Mouse (Mus musculus): ENCODE results near the gene Brd3.
A peak's percentile ranks its signal among the peaks of the same experiment; 100 is the strongest.
"Not testable (repeated sequence)": the region's sequence is repeated elsewhere in the genome, so short reads cannot be mapped to it uniquely, and the experiment has no call there.

The Brd3 gene

GRCm38 (mm10) chr2:27507562-27507961 lies at the start of gene Brd3:
Gene Brd3, minus strand, starts transcription at chr2:27507662.
- no peak for DNase-seq (ENCODE audit: low read depth, low spot score)

- DNase-seq (ENCODE audit: low read depth, low spot score), result no peak
Measured at GRCm38 (mm10) chr2:27556921-27557320, 49.5 kb upstream of the Brd3 start.

GRCm38 (mm10) chr2:27554308-27554707 lies 46.8 kb upstream of the Brd3 start:
- no peak for DNase-seq (ENCODE audit: low read depth, low spot score)

GRCm38 (mm10) chr2:27552620-27553287 lies 45.3 kb upstream of the Brd3 start:
- peak; percentile 38 for DNase-seq (ENCODE audit: low read depth, low spot score)

- no peak for DNase-seq (ENCODE audit: low read depth, low spot score)
Measured at GRCm38 (mm10) chr2:27548664-27549369, 41.4 kb upstream of the Brd3 start.

- DNase-seq (ENCODE audit: low read depth, low spot score), result no peak
Measured at GRCm38 (mm10) chr2:27547986-27548385, 40.5 kb upstream of the Brd3 start.

- DNase-seq (ENCODE audit: low read depth, low spot score), result no peak
Measured at GRCm38 (mm10) chr2:27547326-27547725, 39.9 kb upstream of the Brd3 start.

- DNase-seq (ENCODE audit: low read depth, low spot score), result not testable (repeated sequence)
Measured at GRCm38 (mm10) chr2:27546041-27546440, 38.6 kb upstream of the Brd3 start.

GRCm38 (mm10) chr2:27545517-27545916 lies 38.1 kb upstream of the Brd3 start:
- DNase-seq (ENCODE audit: low read depth, low spot score), result not testable (repeated sequence)

GRCm38 (mm10) chr2:27544613-27545012 lies 37.2 kb upstream of the Brd3 start:
- no peak for DNase-seq (ENCODE audit: low read depth, low spot score)

GRCm38 (mm10) chr2:27541225-27541624 lies 33.8 kb upstream of the Brd3 start:
- DNase-seq (ENCODE audit: low read depth, low spot score), result no peak

- no peak for DNase-seq (ENCODE audit: low read depth, low spot score)
Measured at GRCm38 (mm10) chr2:27540515-27540836, 33.0 kb upstream of the Brd3 start.

- DNase-seq (ENCODE audit: low read depth, low spot score), result peak; percentile 98
Measured at GRCm38 (mm10) chr2:27539772-27540514, 32.5 kb upstream of the Brd3 start.

GRCm38 (mm10) chr2:27539336-27539735 lies 31.9 kb upstream of the Brd3 start:
- DNase-seq (ENCODE audit: low read depth, low spot score), result no peak

- DNase-seq (ENCODE audit: low read depth, low spot score), result not testable (repeated sequence)
Measured at GRCm38 (mm10) chr2:27538455-27539330, 31.2 kb upstream of the Brd3 start.

GRCm38 (mm10) chr2:27518283-27518682 lies 10.8 kb upstream of the Brd3 start:
- DNase-seq (ENCODE audit: low read depth, low spot score), result no peak

GRCm38 (mm10) chr2:27516289-27516688 lies 8.8 kb upstream of the Brd3 start:
- no peak for DNase-seq (ENCODE audit: low read depth, low spot score)

- DNase-seq (ENCODE audit: low read depth, low spot score), result no peak
Measured at GRCm38 (mm10) chr2:27515341-27516166, 8.1 kb upstream of the Brd3 start.

GRCm38 (mm10) chr2:27514639-27515328 lies 7.3 kb upstream of the Brd3 start, which contains the start of gene Wdr5:
Gene Wdr5, plus strand, starts transcription at chr2:27515157.
- peak; percentile 85 for DNase-seq (ENCODE audit: low read depth, low spot score)

- no peak for DNase-seq (ENCODE audit: low read depth, low spot score)
Measured at GRCm38 (mm10) chr2:27513861-27514260, 6.4 kb upstream of the Brd3 start.
